Mouse (Mus musculus) CH12.LX (cell line): Measurements from ENCODE around the gene Edaradd.

Experiments
- CTCF ChIP-seq, 2 experiments: IDR thresholded peaks in 1 of 2; conservative IDR thresholded peaks in 1 of 2; 2 replicates each; pipeline ENCODE4 v1.5.1; 2011 to 2012; ENCODE audit warnings: low read depth in 2 of 2, low read length in 2 of 2, improper control_type of control experiment in 1 of 2, inconsistent platforms in 1 of 2, mild to moderate bottlenecking in 1 of 2, moderate library complexity in 1 of 2
- JUND ChIP-seq: conservative IDR thresholded peaks from 2 replicates; pipeline ENCODE4 v1.6.1; 2011; ENCODE audit warnings: low read depth, low read length, improper control_type of control experiment
- NRF1 ChIP-seq: IDR thresholded peaks from 2 replicates; pipeline ENCODE4 v1.6.1; 2014; ENCODE audit warnings: low read depth, mild to moderate bottlenecking, inconsistent platforms, low read length, improper control_type of control experiment, moderate library complexity
- USF1 ChIP-seq: IDR thresholded peaks from 2 replicates; pipeline ENCODE4 v1.6.1; 2014; ENCODE audit warnings: low read depth, mild to moderate bottlenecking, inconsistent platforms, low read length, improper control_type of control experiment
- USF2 ChIP-seq: conservative IDR thresholded peaks from 2 replicates; pipeline ENCODE4 v1.6.1; 2011; ENCODE audit warnings: low read depth, low read length, improper control_type of control experiment

DNA sequence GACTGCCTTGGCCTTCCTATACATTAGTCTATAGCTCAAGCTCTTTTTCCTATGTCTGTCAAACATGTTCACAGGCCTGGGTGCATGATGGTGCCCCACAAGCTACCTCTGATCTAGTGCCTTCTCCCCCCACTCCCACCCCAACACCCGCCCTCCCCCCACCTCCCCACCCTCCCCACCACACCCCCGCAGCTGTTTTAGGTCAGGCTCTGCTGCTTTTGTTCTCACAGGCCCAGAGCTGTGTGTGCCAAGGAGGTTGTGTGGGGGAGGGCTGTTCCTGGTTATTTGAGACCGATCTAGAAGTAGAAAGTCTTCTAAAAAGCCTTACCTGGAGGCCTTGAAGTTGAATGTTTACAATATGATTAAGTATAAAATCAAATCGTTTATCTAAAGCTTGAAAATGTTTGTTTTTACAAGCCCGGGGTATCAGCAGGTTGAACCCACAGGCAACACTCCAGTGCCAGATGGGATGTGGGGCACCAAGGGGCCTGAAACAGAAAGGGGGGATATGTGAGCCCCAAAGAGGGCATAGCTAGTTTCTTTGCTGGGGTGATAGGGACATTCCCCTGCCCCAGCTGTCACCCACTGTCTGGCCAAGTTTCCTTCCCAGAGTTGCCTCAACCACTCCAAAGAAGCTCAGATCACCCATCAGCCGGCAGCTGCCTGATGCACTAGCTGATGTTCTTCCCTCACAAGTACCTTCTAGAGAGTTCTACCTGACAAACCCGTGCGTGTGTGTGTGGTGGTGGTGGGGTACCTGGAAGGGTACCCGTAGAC lies 8.9 kb downstream of the Edaradd start:
- no peak for TF ChIP-seq CTCF (conservative IDR thresholded peaks at IDR 0.05 in 1 of 2, IDR thresholded peaks at IDR 0.05 in 1 of 2; ENCODE audit: low read depth in 2 of 2, low read length in 2 of 2)
- TF ChIP-seq USF2, result no peak
- TF ChIP-seq JUND, result no peak
- TF ChIP-seq NRF1, result no peak
- TF ChIP-seq USF1, result no peak
